Mouse (Mus musculus) MEL (cell line): ENCODE data around the gene Tsga10. TPM values are rescaled to one million over a fixed set of nuclear protein-coding genes. Genes with fewer than 3 reads are reported as not detected.

Experiments used
- DNase-seq: peaks from one replicate; pipeline ENCODE4 v3.0.0; 2011; ENCODE audit warnings: low read depth, low spot score
- H3K27ac ChIP-seq: 2 replicates; pipeline ENCODE4 v1.5.1; 2012; ENCODE audit warnings: low read depth, mild to moderate bottlenecking, control low read depth, low read length, moderate library complexity; ENCODE audit not compliant: control insufficient read depth
- H3K27me3 ChIP-seq, 2 experiments: fragments of 150-350 bp in 1 of 2; sonication (generic) in 1 of 2; 2 replicates each; pipeline ENCODE4 v1.6.1; 2012; ENCODE audit warnings: low read length in 2 of 2, mild to moderate bottlenecking in 2 of 2, improper control_type of control experiment in 1 of 2, moderate library complexity in 1 of 2; ENCODE audit not compliant: insufficient read depth in 2 of 2, control insufficient read depth in 1 of 2
- H3K36me3 ChIP-seq, 2 experiments: 2 replicates each; pipeline ENCODE4 v1.6.1; 2012 to 2014; ENCODE audit warnings: low read length in 2 of 2, improper control_type of control experiment in 1 of 2, inconsistent platforms in 1 of 2, mild to moderate bottlenecking in 1 of 2; ENCODE audit not compliant: insufficient read depth in 2 of 2, control insufficient read depth in 1 of 2
- H3K4me1 ChIP-seq, 2 experiments: fragments of 150-350 bp in 1 of 2; sonication (generic) in 1 of 2; 2 replicates each; pipeline ENCODE4 v1.6.1; 2012; ENCODE audit warnings: low read length in 2 of 2, improper control_type of control experiment in 1 of 2, mild to moderate bottlenecking in 1 of 2; ENCODE audit not compliant: insufficient read depth in 2 of 2, control insufficient read depth in 1 of 2
- H3K4me3 ChIP-seq, 2 experiments: fragments of 150-350 bp in 1 of 2; sonication (generic) in 1 of 2; 2 replicates each; pipeline ENCODE4 v1.5.1; 2012; ENCODE audit warnings: low read depth in 2 of 2, low read length in 2 of 2, mild to moderate bottlenecking in 2 of 2, moderate library complexity in 2 of 2, control low read depth in 1 of 2, improper control_type of control experiment in 1 of 2; ENCODE audit not compliant: control insufficient read depth in 1 of 2, insufficient read depth in 1 of 2
- H3K79me2 ChIP-seq: 2 replicates; pipeline ENCODE4 v1.6.1; 2012; ENCODE audit warnings: mild to moderate bottlenecking, low read length, moderate library complexity; ENCODE audit not compliant: control insufficient read depth, poor library complexity, insufficient read depth
- H3K9ac ChIP-seq: 2 replicates; pipeline ENCODE4 v1.6.1; 2012; ENCODE audit warnings: low read depth, mild to moderate bottlenecking, control low read depth, low read length, moderate library complexity; ENCODE audit not compliant: control insufficient read depth, poor library complexity, severe bottlenecking
- H3K9me3 ChIP-seq: fragments of 150-350 bp; sonication (generic); replicated peaks from 2 replicates; pipeline ENCODE4 v1.6.1; 2012; ENCODE audit warnings: mild to moderate bottlenecking, low read length, improper control_type of control experiment, moderate library complexity; ENCODE audit not compliant: insufficient read depth
- BHLHE40 ChIP-seq: IDR thresholded peaks from 2 replicates; pipeline ENCODE4 v1.6.1; 2012; ENCODE audit warnings: low read depth, mild to moderate bottlenecking, inconsistent platforms, low read length, improper control_type of control experiment, borderline replicate concordance
- CHD1 ChIP-seq: IDR thresholded peaks from 2 replicates; pipeline ENCODE4 v1.6.1; 2012; ENCODE audit warnings: low read depth, mild to moderate bottlenecking, inconsistent platforms, low read length, improper control_type of control experiment
- E2F4 ChIP-seq: IDR thresholded peaks from 2 replicates; pipeline ENCODE4 v1.6.1; 2011; ENCODE audit warnings: low read depth, low read length, improper control_type of control experiment, borderline replicate concordance
- ELF1 ChIP-seq: IDR thresholded peaks from 2 replicates; pipeline ENCODE4 v1.6.1; 2014; ENCODE audit warnings: low read depth, mild to moderate bottlenecking, inconsistent platforms, low read length, improper control_type of control experiment, moderate library complexity
- EP300 ChIP-seq, 2 experiments: IDR thresholded peaks; 2 replicates each; pipeline ENCODE4 v1.6.1; 2011; ENCODE audit warnings: improper control_type of control experiment in 2 of 2, low read length in 2 of 2, low read depth in 1 of 2, mild to moderate bottlenecking in 1 of 2
- ETS1 ChIP-seq: IDR thresholded peaks from 2 replicates; pipeline ENCODE4 v1.6.1; 2012; ENCODE audit warnings: low read depth, mild to moderate bottlenecking, inconsistent platforms, low read length, improper control_type of control experiment, moderate library complexity
- GATA1 ChIP-seq: IDR thresholded peaks from 2 replicates; pipeline ENCODE4 v1.6.1; 2011; ENCODE audit warnings: low read depth, low read length, improper control_type of control experiment
- JUND ChIP-seq: IDR thresholded peaks from 2 replicates; pipeline ENCODE4 v1.6.1; 2011; ENCODE audit warnings: low read depth, mild to moderate bottlenecking, improper control_type of control experiment, low read length
- KAT2A ChIP-seq: conservative IDR thresholded peaks from 2 replicates; pipeline ENCODE4 v1.6.1; 2012; ENCODE audit warnings: low read depth, low read length, improper control_type of control experiment, inconsistent platforms
- MAX ChIP-seq: IDR thresholded peaks from 2 replicates; pipeline ENCODE4 v1.6.1; 2011; ENCODE audit warnings: low read length, improper control_type of control experiment
- MAZ ChIP-seq: IDR thresholded peaks from 2 replicates; pipeline ENCODE4 v1.6.1; 2012; ENCODE audit warnings: low read depth, mild to moderate bottlenecking, inconsistent platforms, low read length, improper control_type of control experiment
- MYB ChIP-seq: IDR thresholded peaks from 2 replicates; pipeline ENCODE4 v1.6.1; 2011; ENCODE audit warnings: mild to moderate bottlenecking, low read depth, low read length, improper control_type of control experiment
- NELFE ChIP-seq: IDR thresholded peaks from 2 replicates; pipeline ENCODE4 v1.6.1; 2011; ENCODE audit warnings: low read depth, low read length, improper control_type of control experiment
- POLR2A ChIP-seq, 2 experiments: IDR thresholded peaks; 2 replicates each; pipeline ENCODE4 v1.6.1; 2011 to 2012; ENCODE audit warnings: low read length in 2 of 2, mild to moderate bottlenecking in 2 of 2, control low read depth in 1 of 2, improper control_type of control experiment in 1 of 2, low read depth in 1 of 2, moderate library complexity in 1 of 2; ENCODE audit not compliant: control insufficient read depth in 1 of 2, insufficient read depth in 1 of 2, poor library complexity in 1 of 2
- POLR2AphosphoS2 ChIP-seq: IDR thresholded peaks from 2 replicates; pipeline ENCODE4 v1.6.1; 2011; ENCODE audit warnings: low read length, improper control_type of control experiment
- POLR2AphosphoS5 ChIP-seq: IDR thresholded peaks from 2 replicates; pipeline ENCODE4 v1.6.1; 2012; ENCODE audit warnings: low read depth, borderline replicate concordance, mild to moderate bottlenecking, inconsistent platforms, low read length, moderate library complexity, mixed read lengths
- RAD21 ChIP-seq: IDR thresholded peaks from 2 replicates; pipeline ENCODE4 v1.6.1; 2011; ENCODE audit warnings: mild to moderate bottlenecking, low read depth, low read length, improper control_type of control experiment
- RCOR1 ChIP-seq: IDR thresholded peaks from 2 replicates; pipeline ENCODE4 v1.6.1; 2012; ENCODE audit warnings: low read depth, mild to moderate bottlenecking, inconsistent platforms, low read length, improper control_type of control experiment
- SIN3A ChIP-seq: IDR thresholded peaks from 2 replicates; pipeline ENCODE4 v1.6.1; 2012; ENCODE audit warnings: low read length, improper control_type of control experiment, inconsistent platforms
- TAL1 ChIP-seq: IDR thresholded peaks from 2 replicates; pipeline ENCODE4 v1.6.1; 2012; ENCODE audit warnings: mild to moderate bottlenecking, inconsistent platforms, low read length, moderate library complexity, mixed read lengths
- TCF12 ChIP-seq: IDR thresholded peaks from 2 replicates; pipeline ENCODE4 v1.6.1; 2014; ENCODE audit warnings: low read depth, mild to moderate bottlenecking, inconsistent platforms, low read length, improper control_type of control experiment, moderate library complexity
- ZC3H11A ChIP-seq: IDR thresholded peaks from 2 replicates; pipeline ENCODE4 v1.6.1; 2012; ENCODE audit warnings: low read depth, mild to moderate bottlenecking, inconsistent platforms, low read length, improper control_type of control experiment
- ZMIZ1 ChIP-seq: IDR thresholded peaks from 2 replicates; pipeline ENCODE4 v1.6.1; 2012; ENCODE audit warnings: low read depth, mild to moderate bottlenecking, inconsistent platforms, low read length, improper control_type of control experiment, moderate library complexity
- ZNF384 ChIP-seq: IDR thresholded peaks from 2 replicates; pipeline ENCODE4 v1.6.1; 2012; ENCODE audit warnings: low read depth, mild to moderate bottlenecking, inconsistent platforms, low read length, improper control_type of control experiment
- polyA plus RNA-seq, 2 experiments: library from polyadenylated mRNA; stranded (reverse) in 1 of 2; unstranded in 1 of 2; fragments of >175 nt in 1 of 2; fragments of >200 nt in 1 of 2; gene quantifications; 2 replicates each; pipeline versions ENCODE4 v1.2.1 to v1.2.4; 2012; ENCODE audit warnings: low replicate concordance in 2 of 2, low read depth in 1 of 2; ENCODE audit not compliant: insufficient read length in 2 of 2, insufficient read depth in 1 of 2, missing spikeins in 1 of 2
- total RNA-seq: library from RNA; depleted of rRNA; stranded (reverse); fragments of 300-350 nt; gene quantifications from 2 replicates; pipeline ENCODE4 v1.2.3, GENCODE M21; 2012

Gene Tsga10
- total and polyA plus RNA-seq, 3 experiments, result 0.35 to 0.64 TPM; not detected in 1

DNA sequence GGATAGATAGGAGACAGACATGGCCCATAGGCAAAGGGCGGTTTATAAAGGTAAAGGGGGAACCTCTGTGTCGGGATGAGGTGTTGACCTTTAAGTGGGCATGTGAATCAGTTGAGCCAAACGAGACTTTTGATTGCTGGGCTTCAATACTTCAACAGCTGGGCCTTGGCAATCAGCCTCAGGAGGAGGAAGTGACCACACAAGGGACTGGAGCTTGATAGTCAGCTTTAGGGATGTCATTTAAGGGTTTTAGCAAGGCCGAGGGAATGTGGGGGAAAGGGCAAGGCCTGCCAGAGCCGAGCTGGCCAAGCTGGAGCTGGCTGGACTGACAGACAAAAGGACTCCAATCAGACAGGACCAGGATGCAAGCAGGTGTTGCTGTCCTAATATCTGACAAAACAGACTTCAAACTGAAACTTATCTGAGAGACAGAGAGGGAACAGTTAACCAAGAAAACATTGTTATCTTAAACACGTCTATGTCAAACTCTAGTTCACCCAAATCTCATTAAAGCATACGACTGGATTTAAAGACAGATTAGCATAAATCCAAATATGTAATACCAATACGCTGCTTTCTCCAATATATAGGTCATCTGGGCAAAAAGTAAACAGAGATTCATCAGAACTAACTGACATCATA is 125.9 kb downstream of the Tsga10 start:
- Histone ChIP-seq H3K4me3 (no peak overlapping the region), H3K27ac (no peak overlapping the region), H3K9ac (no peak overlapping the region), H3K36me3 (peaks cover 0 to 22% of the 10 kb centered on the region in 2 experiments; a peak in 2 of 4 replicates), H3K79me2 (no peaks in the 10 kb centered on the region), H3K27me3 (peaks cover 0 to 1% of the 10 kb centered on the region in 2 experiments; a peak in 2 of 4 replicates)
- peak; percentile 16 for DNase-seq
- TF ChIP-seq TAL1, result peak; percentile 54
- TF ChIP-seq ZNF384, result no peak
- TF ChIP-seq ZC3H11A, result no peak
- no peak for TF ChIP-seq ZMIZ1
- peak; percentile 69 for TF ChIP-seq GATA1
- TF ChIP-seq MYB, result 0 out of 2 replicates have a peak, but pooled peaks have one; percentile 37
- peak; percentile 68 for TF ChIP-seq ETS1
- peak; percentile 88 for TF ChIP-seq RCOR1
- TF ChIP-seq BHLHE40, result no peak
- TF ChIP-seq EP300 (IDR thresholded peaks at IDR 0.05; ENCODE audit: low read depth in 1 of 2, low read length in 2 of 2), result peak; percentile 72 to 85
- TF ChIP-seq MAX, result no peak
- peak; percentile 95 for TF ChIP-seq TCF12
- TF ChIP-seq, all 39 proteins: peak for 7
- Histone ChIP-seq H3K4me1 (peaks cover 7 to 26% of the 10 kb centered on the region in 2 experiments), H3K9me3 (no peaks in the 10 kb centered on the region)

DNA sequence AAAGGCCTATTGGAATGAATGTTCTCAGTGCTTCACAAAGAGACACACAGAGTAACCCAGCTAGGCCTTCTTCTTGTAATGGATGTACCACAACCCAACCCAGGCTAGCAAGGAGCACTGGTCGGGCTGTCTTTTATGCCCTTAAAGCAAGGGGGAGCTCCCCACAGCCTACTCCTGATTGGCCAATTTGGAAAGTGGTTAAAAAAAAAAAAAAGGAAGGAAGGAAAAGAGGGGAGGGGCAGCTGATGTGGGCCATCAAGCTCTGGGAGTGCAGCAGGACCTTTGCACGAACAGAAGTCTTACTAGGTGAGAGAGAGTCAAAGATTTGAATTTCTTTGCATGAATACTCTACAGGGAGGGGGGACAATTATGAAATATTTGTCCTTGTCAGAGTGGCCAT is 127.3 kb downstream of the Tsga10 start:
- H3K27ac ChIP-seq, result no peak overlapping the region
- H3K9me3 ChIP-seq, result no peaks in the 10 kb centered on the region
- H3K36me3 ChIP-seq, result peaks cover 0 to 15% of the 10 kb centered on the region in 2 experiments; a peak in 2 of 4 replicates
- no peak for DNase-seq
- peaks cover 0 to 22% of the 10 kb centered on the region in 2 experiments; a peak in 3 of 4 replicates for H3K4me1 ChIP-seq
- no peak overlapping the region for H3K4me3 ChIP-seq
- TF ChIP-seq POLR2AphosphoS5, result no peak
- peak; percentile 80 for TF ChIP-seq ZNF384
- TF ChIP-seq, all 39 proteins: peak for 1
- H3K79me2 ChIP-seq, result no peaks in the 10 kb centered on the region
- H3K9ac ChIP-seq, result no peak overlapping the region
- peaks cover 0 to 1% of the 10 kb centered on the region in 2 experiments; a peak in 2 of 4 replicates for H3K27me3 ChIP-seq

DNA sequence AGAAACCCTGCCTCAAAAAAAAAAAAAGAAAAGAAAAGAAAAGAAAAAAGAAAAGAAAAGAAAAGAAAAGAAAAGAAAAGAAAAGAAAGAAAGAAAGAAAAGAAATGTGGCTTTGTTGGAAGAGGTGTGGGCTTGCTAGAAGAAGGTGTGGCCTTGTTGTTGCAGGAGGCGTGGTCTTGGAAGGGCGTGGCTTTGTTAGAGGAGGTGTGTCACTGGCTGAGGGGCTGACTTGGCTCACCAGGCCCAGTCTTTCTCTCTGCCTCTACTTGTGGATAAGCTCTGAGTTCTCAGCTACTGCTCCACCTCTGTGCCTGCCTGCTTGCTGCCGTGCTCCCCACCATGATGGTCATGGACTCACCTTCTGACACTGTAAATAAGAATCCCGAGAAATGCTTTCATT is 129.2 kb downstream of the Tsga10 start:
- Histone ChIP-seq H3K36me3 (peaks cover 0 to 15% of the 10 kb centered on the region in 2 experiments; a peak in 2 of 4 replicates), H3K27me3 (peaks cover 1 to 2% of the 10 kb centered on the region in 2 experiments; a peak in 2 of 4 replicates), H3K4me1 (peaks cover 0 to 17% of the 10 kb centered on the region in 2 experiments; a peak in 2 of 4 replicates), H3K9ac (no peak overlapping the region), H3K4me3 (no peak overlapping the region), H3K27ac (no peak overlapping the region), H3K79me2 (no peaks in the 10 kb centered on the region), H3K9me3 (no peaks in the 10 kb centered on the region)
- peak; percentile 79 for DNase-seq
- TF ChIP-seq ETS1 (no peak), ZMIZ1 (no peak), POLR2A (IDR thresholded peaks at IDR 0.05; ENCODE audit: control insufficient read depth in 1 of 2, insufficient read depth in 1 of 2, low read depth in 1 of 2, low read length in 2 of 2, poor library complexity in 1 of 2) (no peak), JUND (no peak), MAZ (no peak), MYB (no peak), ELF1 (no peak), POLR2AphosphoS2 (no peak), SIN3A (no peak), CHD1 (no peak), RAD21 (no peak), KAT2A (no peak), NELFE (no peak), E2F4 (no peak), EP300 (IDR thresholded peaks at IDR 0.05; ENCODE audit: low read depth in 1 of 2, low read length in 2 of 2) (no peak)
